Mouse (Mus musculus): ENCODE measurements at regions not wholly inside any gene's neighbourhood (a gene's known extent, or its start where the extent isn't known, plus 50 kb on each side); places are given as distances from the start of the nearest gene placed in this dataset.

GRCm38 (mm10) chr8:128107041-128107440 lies 251.4 kb upstream of the Nrp1 start:
- Histone ChIP-seq H3K9me3 (no peaks in the 10 kb centered on the region), H3K4me3 (no peak overlapping the region), H3K4me2 (no peak overlapping the region), H3K9ac (no peak overlapping the region), H3K27ac (no peak overlapping the region), H3K4me1 (no peaks in the 10 kb centered on the region), H3K36me3 (no peaks in the 10 kb centered on the region), H3K27me3 (no peaks in the 10 kb centered on the region)
- ATAC-seq (ENCODE audit: insufficient number of reproducible peaks, insufficient read depth, low FRiP score, low TSS enrichment, low read depth) = no peak
- 66% methylated on average over 7 of the region's 7 CpGs for WGBS

- no peak overlapping the region for H3K4me3 ChIP-seq
- no peak for ATAC-seq (ENCODE audit: insufficient number of reproducible peaks, insufficient read depth, low FRiP score, low TSS enrichment, low read depth)
- H3K4me2 ChIP-seq = no peak overlapping the region
- no peaks in the 10 kb centered on the region for H3K36me3 ChIP-seq
- 78% methylated on average over 3 of the region's 3 CpGs for WGBS
- no peaks in the 10 kb centered on the region for H3K9me3 ChIP-seq
- no peak overlapping the region for H3K9ac ChIP-seq
- H3K27ac ChIP-seq = no peak overlapping the region
- no peaks in the 10 kb centered on the region for H3K27me3 ChIP-seq
- no peaks in the 10 kb centered on the region for H3K4me1 ChIP-seq
Measured at GRCm38 (mm10) chr8:128109036-128109435, 249.4 kb upstream of the Nrp1 start.

GRCm38 (mm10) chr8:128111132-128111531 lies 247.3 kb upstream of the Nrp1 start:
- H3K36me3 ChIP-seq = no peaks in the 10 kb centered on the region
- no peaks in the 10 kb centered on the region for H3K4me1 ChIP-seq
- no peak overlapping the region for H3K4me2 ChIP-seq
- H3K27ac ChIP-seq = no peak overlapping the region
- ATAC-seq (ENCODE audit: insufficient number of reproducible peaks, insufficient read depth, low FRiP score, low TSS enrichment, low read depth) = no peak
- H3K9me3 ChIP-seq = no peaks in the 10 kb centered on the region
- 79% methylated on average over 3 of the region's 3 CpGs for WGBS
- no peak overlapping the region for H3K4me3 ChIP-seq
- H3K9ac ChIP-seq = no peak overlapping the region
- no peaks in the 10 kb centered on the region for H3K27me3 ChIP-seq

- no peak for ATAC-seq (ENCODE audit: insufficient number of reproducible peaks, insufficient read depth, low FRiP score, low TSS enrichment, low read depth)
- Histone ChIP-seq H3K27me3 (no peaks in the 10 kb centered on the region), H3K9ac (no peak overlapping the region), H3K4me3 (no peak overlapping the region), H3K4me2 (no peak overlapping the region), H3K27ac (no peak overlapping the region), H3K36me3 (no peaks in the 10 kb centered on the region), H3K9me3 (no peaks in the 10 kb centered on the region), H3K4me1 (no peaks in the 10 kb centered on the region)
- WGBS = 74% methylated on average over 1 of the region's 1 CpGs
Measured at GRCm38 (mm10) chr8:128113116-128113515, 245.3 kb upstream of the Nrp1 start.

GRCm38 (mm10) chr8:128141290-128141966 lies 217.0 kb upstream of the Nrp1 start:
- WGBS = 85% methylated on average over 4 of the region's 4 CpGs
- no peak overlapping the region for H3K4me2 ChIP-seq
- no peak overlapping the region for H3K27ac ChIP-seq
- H3K9me3 ChIP-seq = no peaks in the 10 kb centered on the region
- H3K36me3 ChIP-seq = no peaks in the 10 kb centered on the region
- H3K4me1 ChIP-seq = no peaks in the 10 kb centered on the region
- no peak overlapping the region for H3K4me3 ChIP-seq
- no peak overlapping the region for H3K9ac ChIP-seq
- H3K27me3 ChIP-seq = no peaks in the 10 kb centered on the region
- no peak for ATAC-seq (ENCODE audit: insufficient number of reproducible peaks, insufficient read depth, low FRiP score, low TSS enrichment, low read depth)

DNA sequence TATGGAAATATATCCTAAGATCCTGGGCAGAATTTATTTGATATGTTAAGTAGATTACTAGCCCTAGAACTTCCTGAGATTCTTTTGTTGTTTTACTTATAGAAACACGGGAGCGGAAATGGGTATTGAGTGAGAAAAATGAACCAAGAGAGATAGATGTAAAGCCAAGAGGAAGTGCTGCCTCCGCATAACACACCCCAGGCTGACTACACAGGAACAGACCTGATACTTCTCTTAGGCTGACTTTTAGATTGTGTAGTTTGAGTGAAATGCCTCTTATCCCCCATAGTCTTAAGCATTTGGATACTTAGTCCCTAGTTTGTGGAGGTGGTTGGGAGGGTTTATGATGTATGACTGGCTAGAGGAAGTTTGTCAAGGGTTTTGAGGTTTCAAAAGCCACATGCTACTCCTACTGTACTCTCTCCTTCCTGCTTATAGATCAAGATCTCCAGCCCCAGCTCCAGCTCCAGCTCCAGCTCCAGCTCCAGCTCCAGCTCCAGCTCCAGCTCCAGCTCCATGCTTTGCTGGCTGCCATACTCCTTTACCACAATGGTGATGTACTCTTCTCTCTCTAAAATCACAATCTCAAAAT lies 210.0 kb upstream of the Nrp1 start:
- Histone ChIP-seq H3K27me3 (peaks cover 1% of the 10 kb centered on the region), H3K4me1 (no peaks in the 10 kb centered on the region), H3K9me3 (no peaks in the 10 kb centered on the region), H3K4me2 (no peak overlapping the region), H3K9ac (no peak overlapping the region), H3K4me3 (no peak overlapping the region), H3K27ac (no peak overlapping the region), H3K36me3 (no peaks in the 10 kb centered on the region)
- WGBS = 81% methylated on average over 3 of the region's 3 CpGs
- no peak for ATAC-seq (ENCODE audit: insufficient number of reproducible peaks, insufficient read depth, low FRiP score, low TSS enrichment, low read depth)

- H3K4me1 ChIP-seq = peaks cover 7% of the 10 kb centered on the region; the same call in 1 of the 2 replicates
- peaks cover 24% of the 10 kb centered on the region for H3K27me3 ChIP-seq
- no peaks in the 10 kb centered on the region for H3K36me3 ChIP-seq
- H3K9me3 ChIP-seq = no peaks in the 10 kb centered on the region
- no peak overlapping the region for H3K9ac ChIP-seq
- H3K4me3 ChIP-seq = no peak overlapping the region
- no peak for ATAC-seq (ENCODE audit: insufficient number of reproducible peaks, insufficient read depth, low FRiP score, low TSS enrichment, low read depth)
- no peak overlapping the region for H3K27ac ChIP-seq
- H3K4me2 ChIP-seq = no peak overlapping the region
Measured at GRCm38 (mm10) chr8:128155604-128156003, 202.8 kb upstream of the Nrp1 start.

- H3K27me3 ChIP-seq = peaks cover 24% of the 10 kb centered on the region
- 21% methylated on average over 3 of the region's 3 CpGs for WGBS
- no peaks in the 10 kb centered on the region for H3K9me3 ChIP-seq
- peaks cover 7% of the 10 kb centered on the region; the same call in 1 of the 2 replicates for H3K4me1 ChIP-seq
- no peak overlapping the region for H3K4me2 ChIP-seq
- no peak overlapping the region for H3K9ac ChIP-seq
- no peak for ATAC-seq (ENCODE audit: insufficient number of reproducible peaks, insufficient read depth, low FRiP score, low TSS enrichment, low read depth)
- no peak overlapping the region for H3K27ac ChIP-seq
- no peaks in the 10 kb centered on the region for H3K36me3 ChIP-seq
- no peak overlapping the region for H3K4me3 ChIP-seq
Measured at GRCm38 (mm10) chr8:128156221-128156620, 202.2 kb upstream of the Nrp1 start.

GRCm38 (mm10) chr8:128162857-128163256 lies 195.5 kb upstream of the Nrp1 start:
- no peak for ATAC-seq (ENCODE audit: insufficient number of reproducible peaks, insufficient read depth, low FRiP score, low TSS enrichment, low read depth)
- Histone ChIP-seq H3K36me3 (no peaks in the 10 kb centered on the region), H3K4me1 (no peaks in the 10 kb centered on the region), H3K27me3 (peaks cover 10% of the 10 kb centered on the region; the same call in 1 of the 2 replicates), H3K27ac (no peak overlapping the region), H3K4me2 (no peak overlapping the region), H3K9me3 (no peaks in the 10 kb centered on the region), H3K4me3 (no peak overlapping the region), H3K9ac (no peak overlapping the region)

DNA sequence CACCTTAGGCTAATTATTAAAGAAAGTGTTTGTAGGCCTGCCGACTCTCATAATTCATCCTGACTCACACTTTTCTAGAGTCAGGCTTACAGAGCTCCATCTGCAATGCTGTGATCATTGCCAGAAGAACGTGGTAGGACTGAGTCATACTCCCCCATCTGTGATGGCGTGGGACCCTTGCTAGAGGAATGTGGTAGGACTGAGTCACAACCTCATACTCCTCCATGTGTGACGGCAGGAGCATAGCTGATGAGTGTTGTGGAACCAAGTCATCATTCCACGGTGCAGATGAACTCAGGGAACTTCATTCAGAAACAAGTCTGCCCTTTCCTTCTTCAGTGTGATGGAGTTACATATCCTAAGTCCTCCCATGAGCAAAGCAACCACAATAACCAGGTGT lies 193.4 kb upstream of the Nrp1 start:
- Histone ChIP-seq H3K9me3 (no peaks in the 10 kb centered on the region), H3K27ac (no peak overlapping the region), H3K9ac (no peak overlapping the region), H3K4me3 (no peak overlapping the region), H3K27me3 (0 out of 2 replicates have a peak, but pooled peaks cover 4% of the 10 kb centered on the region), H3K4me1 (no peaks in the 10 kb centered on the region), H3K36me3 (no peaks in the 10 kb centered on the region), H3K4me2 (no peak overlapping the region)
- 88% methylated on average over 5 of the region's 5 CpGs for whole genome bisulfite sequencing
- no peak for ATAC-seq (ENCODE audit: insufficient number of reproducible peaks, insufficient read depth, low FRiP score, low TSS enrichment, low read depth)

DNA sequence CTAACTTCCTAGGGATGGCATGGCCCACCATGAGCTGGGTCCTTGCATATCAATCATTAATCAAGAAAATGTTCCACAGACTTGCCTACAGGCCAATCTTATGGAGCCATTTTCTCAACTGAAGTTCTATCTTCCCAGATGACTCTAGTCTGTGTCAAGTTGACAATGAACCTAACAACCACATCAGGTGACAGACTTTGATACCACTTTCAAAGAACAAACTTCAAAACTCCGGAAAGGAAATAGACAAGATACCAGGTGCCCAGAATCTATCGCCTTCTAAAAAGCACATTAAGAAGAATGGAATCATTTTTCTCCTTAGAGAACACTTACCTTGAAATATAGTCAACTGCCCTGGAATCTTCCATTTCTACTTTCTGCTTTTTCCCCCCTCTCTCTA lies 192.8 kb upstream of the Nrp1 start:
- Histone ChIP-seq H3K9ac (no peak overlapping the region), H3K4me2 (no peak overlapping the region), H3K36me3 (no peaks in the 10 kb centered on the region), H3K27me3 (0 out of 2 replicates have a peak, but pooled peaks cover 4% of the 10 kb centered on the region), H3K9me3 (no peaks in the 10 kb centered on the region), H3K4me1 (no peaks in the 10 kb centered on the region), H3K27ac (no peak overlapping the region), H3K4me3 (no peak overlapping the region)
- WGBS = 93% methylated on average over 2 of the region's 2 CpGs
- ATAC-seq (ENCODE audit: insufficient number of reproducible peaks, insufficient read depth, low FRiP score, low TSS enrichment, low read depth) = no peak

GRCm38 (mm10) chr8:128166097-128166496 lies 192.3 kb upstream of the Nrp1 start:
- no peak overlapping the region for H3K4me2 ChIP-seq
- H3K36me3 ChIP-seq = no peaks in the 10 kb centered on the region
- 0 out of 2 replicates have a peak, but pooled peaks cover 4% of the 10 kb centered on the region for H3K27me3 ChIP-seq
- H3K9ac ChIP-seq = no peak overlapping the region
- H3K4me3 ChIP-seq = no peak overlapping the region
- H3K27ac ChIP-seq = no peak overlapping the region
- 86% methylated on average over 4 of the region's 4 CpGs for WGBS
- no peaks in the 10 kb centered on the region for H3K9me3 ChIP-seq
- ATAC-seq (ENCODE audit: insufficient number of reproducible peaks, insufficient read depth, low FRiP score, low TSS enrichment, low read depth) = no peak
- no peaks in the 10 kb centered on the region for H3K4me1 ChIP-seq
